In the genomic region with DNA sequence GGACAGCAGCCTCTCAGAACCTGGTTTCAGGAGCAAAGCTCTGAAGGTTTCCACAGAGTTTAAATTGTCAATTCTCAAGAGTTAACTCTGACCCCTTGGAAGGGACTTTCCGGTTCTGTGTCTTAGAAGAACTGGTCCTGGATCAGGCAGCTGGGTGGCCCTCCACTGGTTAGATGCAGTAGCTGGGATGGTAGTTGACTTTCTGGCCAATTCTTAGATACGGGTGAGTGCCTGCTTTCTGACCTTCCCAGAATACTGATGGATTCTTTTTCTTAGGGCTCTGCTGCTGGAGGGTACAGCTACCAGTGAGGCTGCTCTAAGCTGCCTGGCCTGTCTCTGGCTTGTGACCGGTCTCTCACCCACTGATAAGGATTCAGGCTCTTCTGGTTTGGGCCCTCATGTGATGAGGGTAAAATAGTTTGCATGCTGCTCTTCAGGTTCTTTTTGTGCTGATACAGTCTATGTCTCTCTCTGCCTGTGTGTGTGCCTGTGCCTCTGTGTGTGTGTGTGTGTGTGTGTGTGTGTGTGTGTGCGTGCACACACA, we compare ENCODE assay signal across 23 mouse cellular contexts. TPM values are rescaled to one million over a fixed set of nuclear protein-coding genes. Genes with fewer than 3 reads are reported as not detected.
A peak's percentile ranks its signal among the peaks of the same experiment; 100 is the strongest.
DNase-seq lines count a peak whose midpoint lies in the region; ATAC-seq and TF ChIP-seq lines count a peak whose summit lies in the region.
"Had no signal": no experiment of that assay in that cellular context is flagged by ENCODE, and none has a peak within 500 bp of the region (broad histone marks: within the 10 kb centered on the region; RNA-seq: fewer than 3 reads in every experiment).

No protein-coding gene starts in this region.

- 0 out of 2 replicates have a peak, but pooled peaks cover 3% of the 10 kb centered on the region for H3K36me3 ChIP-seq in heart, embryonic 12.5 days
- H3K36me3 ChIP-seq in heart, postnatal 0 days (replicated peaks; ENCODE audit: control insufficient read depth, insufficient read depth, low read length) = peaks cover 3% of the 10 kb centered on the region; the same call in 1 of the 2 replicates
- H3K36me3 ChIP-seq: forebrain, embryonic 15.5 days; hindbrain, embryonic 15.5 days; intestine, embryonic 15.5 days; limb, embryonic 10.5 days; liver, embryonic 15.5 days; lung, embryonic 15.5 days had no signal

- TF ChIP-seq EP300 in heart, postnatal 0 days (IDR thresholded peaks at IDR 0.05; ENCODE audit: low read depth) = 0 out of 2 replicates have a peak, but pooled peaks have one; percentile 28

- 49% methylated on average over 4 of the region's 4 CpGs for WGBS in heart, embryonic 12.5 days
- 55% methylated on average over 4 of the region's 4 CpGs for WGBS in heart, postnatal 0 days

- H3K4me1 ChIP-seq in heart, embryonic 12.5 days (replicated peaks) = peaks cover 71% of the 10 kb centered on the region
- H3K4me1 ChIP-seq in heart, postnatal 0 days (ENCODE audit: control insufficient read depth, insufficient read depth) = peaks cover 52% of the 10 kb centered on the region

- no peak for DNase-seq in heart, adult 8-10 months (ENCODE audit: low spot score)
- DNase-seq in kidney, adult 8-10 months = peak; percentile 38 to 45
- DNase-seq in kidney, adult 18-20 months = no peak
- no peak for DNase-seq in heart, postnatal 0 days (ENCODE audit: low spot score)
- peak; percentile 32 for DNase-seq in kidney, postnatal 10 days
- no peak for DNase-seq in cerebellum, postnatal 36 days
- DNase-seq: adrenal gland, adult 2 months; cerebellum, adult 11 months; gastrocnemius, postnatal 14 days; liver; lung, postnatal 36 days; midbrain, embryonic 14.5 days; right cerebral cortex, postnatal 14 days; spleen, adult 18-20 months had no signal

- H3K9me3 ChIP-seq in heart, embryonic 12.5 days (replicated peaks) = no peaks in the 10 kb centered on the region
- no peaks in the 10 kb centered on the region for H3K9me3 ChIP-seq in heart, postnatal 0 days (replicated peaks; ENCODE audit: control insufficient read depth, low read length)
- H3K9me3 ChIP-seq: embryonic facial prominence, embryonic 10.5 days; forebrain, embryonic 15.5 days; hindbrain, embryonic 15.5 days; intestine, embryonic 15.5 days; limb, embryonic 10.5 days; liver, embryonic 15.5 days; lung, embryonic 15.5 days had no signal

- H3K4me3 ChIP-seq in heart, embryonic 12.5 days = no peak overlapping the region
- H3K4me3 ChIP-seq in heart, postnatal 0 days (ENCODE audit: low read depth, low read length) = no peak overlapping the region
- H3K4me3 ChIP-seq: embryonic facial prominence, embryonic 10.5 days; forebrain, embryonic 15.5 days; hindbrain, embryonic 15.5 days; intestine, embryonic 15.5 days; layer of hippocampus, adult 2 months; limb, embryonic 10.5 days; liver, embryonic 15.5 days; lung, embryonic 15.5 days had no signal

- H3K27me3 ChIP-seq in heart, embryonic 12.5 days (replicated peaks) = no peaks in the 10 kb centered on the region
- H3K27me3 ChIP-seq in heart, postnatal 0 days (ENCODE audit: control insufficient read depth, insufficient read depth, low read length) = no peaks in the 10 kb centered on the region
- H3K27me3 ChIP-seq: forebrain, embryonic 15.5 days; hindbrain, embryonic 15.5 days; intestine, embryonic 15.5 days; lung, embryonic 15.5 days had no signal

- H3K9ac ChIP-seq in heart, embryonic 12.5 days = peak overlapping the region; percentile 20; the same call in 1 of the 2 replicates
- H3K9ac ChIP-seq in heart, postnatal 0 days (replicated peaks; ENCODE audit: low read depth, low read length) = no peak overlapping the region
- H3K9ac ChIP-seq: forebrain, embryonic 15.5 days; hindbrain, embryonic 15.5 days; intestine, embryonic 15.5 days; liver, embryonic 15.5 days; lung, embryonic 15.5 days had no signal

- ATAC-seq in heart, embryonic 12.5 days (ENCODE audit: insufficient number of reproducible peaks, low FRiP score) = peak; percentile 19; the same call in 1 of the 2 replicates
- peak; percentile 57 for ATAC-seq in heart, postnatal 0 days (ENCODE audit: insufficient read depth, low read depth)
- ATAC-seq: forebrain, embryonic 15.5 days; intestine, embryonic 15.5 days had no signal

- H3K27ac ChIP-seq in heart, embryonic 12.5 days (ENCODE audit: poor library complexity, severe bottlenecking) = peak overlapping the region; percentile 68
- H3K27ac ChIP-seq in heart, postnatal 0 days (ENCODE audit: low read depth) = peak overlapping the region; percentile 40; the same call in 1 of the 2 replicates
- H3K27ac ChIP-seq: embryonic facial prominence, embryonic 10.5 days; forebrain, embryonic 15.5 days; hindbrain, embryonic 15.5 days; intestine, embryonic 15.5 days; layer of hippocampus, adult 2 months; limb, embryonic 10.5 days; liver, embryonic 15.5 days; lung, embryonic 15.5 days had no signal

- H3K4me2 ChIP-seq in heart, embryonic 12.5 days = no peak overlapping the region
- no peak overlapping the region for H3K4me2 ChIP-seq in heart, postnatal 0 days (ENCODE audit: low read depth, low read length)
- H3K4me2 ChIP-seq: forebrain, embryonic 15.5 days; hindbrain, embryonic 15.5 days; intestine, embryonic 15.5 days; liver, embryonic 15.5 days; lung, embryonic 15.5 days had no signal

- TF ChIP-seq CTCF in heart, postnatal 0 days (IDR thresholded peaks at IDR 0.05; ENCODE audit: low read depth) = no peak

RNA-seq across cellular contexts. Expression of gene Atp11a, which starts 6.8 kb away (rescaled TPM):
- 21.5 and 23.7 TPM in 2 replicates for polyA plus RNA-seq in heart, embryonic 12.5 days (2016; fragmentation: Nextera tagmentation; extraction: Ambion mirVana)
- 10 to 100 TPM; 85.6 to 89.6 (median 87.8) TPM for total RNA-seq in heart, adult 8-10 months (2022)
- 77.4 and 81.7 TPM in 2 replicates for total RNA-seq in heart, postnatal 0 days (2014; rRNA removed; ENCODE audit: low replicate concordance)
- 8.4 and 10.5 TPM in 2 replicates for polyA plus RNA-seq in heart, postnatal 0 days (2015; fragmentation: Nextera tagmentation; extraction: Ambion mirVana)

Comparison
In these comparisons a context has a peak if more than half of its experiments do, and no peak if none do; other contexts are left out.
1. DNase-seq: peak in kidney, adult 8-10 months (2 of 2) and kidney, postnatal 10 days (single experiment); none in heart, adult 8-10 months (single experiment), kidney, adult 18-20 months (single experiment), heart, postnatal 0 days (single experiment) and cerebellum, postnatal 36 days (0 of 2).